Mouse (Mus musculus) megakaryocyte progenitor cell, adult 5-6 weeks (primary cell): ENCODE measurements around the gene Ak1. TPM values are rescaled to one million over a fixed set of nuclear protein-coding genes. Genes with fewer than 3 reads are reported as not detected.
A peak's percentile ranks its signal among the peaks of the same experiment; 100 is the strongest.

ENCODE experiments used
- ATAC-seq: replicated peaks from 2 replicates; pipeline ENCODE4 v1.8.0; 2016; ENCODE audit warnings: mild to moderate bottlenecking, moderate TSS enrichment, inconsistent platforms; ENCODE audit not compliant: poor library complexity
- total RNA-seq, 2 experiments: library from RNA; stranded (forward) in 1 of 2; stranded (reverse) in 1 of 2; fragments of 157-497, 149-512 nt in 1 of 2; fragments of 200-1000 nt in 1 of 2; gene quantifications; 2 replicates each; pipeline versions ENCODE4 v1.2.3 to v1.2.4; 2015 to 2017

The Ak1 gene
- total RNA-seq, 2 experiments from 2014 or later, result 0.12 to 1.8 TPM

GRCm38 (mm10) chr2:32625873-32626694, 4.5 kb downstream of the Ak1 start:
- no peak for ATAC-seq

- no peak for ATAC-seq
Measured at GRCm38 (mm10) chr2:32627266-32628043, 5.9 kb downstream of the Ak1 start.

- no peak for ATAC-seq
Measured at GRCm38 (mm10) chr2:32628044-32628550, 6.5 kb downstream of the Ak1 start.

GRCm38 (mm10) chr2:32628729-32629128, 7.2 kb downstream of the Ak1 start:
- no peak for ATAC-seq

GRCm38 (mm10) chr2:32629276-32629976, 7.9 kb downstream of the Ak1 start:
- peak; percentile 45 for ATAC-seq

- no peak for ATAC-seq
Measured at GRCm38 (mm10) chr2:32630036-32630435, 8.5 kb downstream of the Ak1 start.

- no peak for ATAC-seq
Measured at GRCm38 (mm10) chr2:32631046-32631445, 9.5 kb downstream of the Ak1 start.

- peak; percentile 83 for ATAC-seq
Measured at GRCm38 (mm10) chr2:32631737-32632394, 10.3 kb downstream of the Ak1 start.

- ATAC-seq, result no peak
Measured at GRCm38 (mm10) chr2:32633660-32634059, 12.1 kb downstream of the Ak1 start.

- ATAC-seq, result no peak
Measured at GRCm38 (mm10) chr2:32634277-32635105, 12.9 kb downstream of the Ak1 start.

GRCm38 (mm10) chr2:32636617-32637016, 15.1 kb downstream of the Ak1 start:
- ATAC-seq, result no peak

- ATAC-seq, result peak; percentile 77
Measured at GRCm38 (mm10) chr2:32637778-32638281, 16.3 kb downstream of the Ak1 start.

- no peak for ATAC-seq
Measured at GRCm38 (mm10) chr2:32639632-32640031, 18.1 kb downstream of the Ak1 start.

GRCm38 (mm10) chr2:32640550-32641051, 19.0 kb downstream of the Ak1 start:
- ATAC-seq, result no peak

- no peak for ATAC-seq
Measured at GRCm38 (mm10) chr2:32641810-32642209, 20.3 kb downstream of the Ak1 start.

GRCm38 (mm10) chr2:32642813-32643212, 21.3 kb downstream of the Ak1 start:
- no peak for ATAC-seq

- ATAC-seq, result no peak
Measured at GRCm38 (mm10) chr2:32644083-32644482, 22.5 kb downstream of the Ak1 start.

- peak; percentile 27; the same call in 1 of the 2 replicates for ATAC-seq
Measured at GRCm38 (mm10) chr2:32644799-32645475, 23.4 kb downstream of the Ak1 start.

GRCm38 (mm10) chr2:32645647-32646046, 24.1 kb downstream of the Ak1 start:
- no peak for ATAC-seq
